Mouse (Mus musculus) kidney, adult 2 months (tissue): ENCODE measurements around the gene Arl5b.

Experiments used
- CTCF ChIP-seq: fragments of 200-500 bp; conservative IDR thresholded peaks from 2 replicates; pipeline ENCODE4 v1.5.1; 2011; ENCODE audit warnings: low read depth, mild to moderate bottlenecking, control low read depth, low read length, moderate library complexity, mixed read lengths; ENCODE audit not compliant: insufficient read depth, insufficient read length
- POLR2A ChIP-seq: fragments of 200-500 bp; IDR thresholded peaks from one replicate; pipeline ENCODE4 v1.6.1; 2011; ENCODE audit warnings: low read depth, low read length, control low read depth

DNA sequence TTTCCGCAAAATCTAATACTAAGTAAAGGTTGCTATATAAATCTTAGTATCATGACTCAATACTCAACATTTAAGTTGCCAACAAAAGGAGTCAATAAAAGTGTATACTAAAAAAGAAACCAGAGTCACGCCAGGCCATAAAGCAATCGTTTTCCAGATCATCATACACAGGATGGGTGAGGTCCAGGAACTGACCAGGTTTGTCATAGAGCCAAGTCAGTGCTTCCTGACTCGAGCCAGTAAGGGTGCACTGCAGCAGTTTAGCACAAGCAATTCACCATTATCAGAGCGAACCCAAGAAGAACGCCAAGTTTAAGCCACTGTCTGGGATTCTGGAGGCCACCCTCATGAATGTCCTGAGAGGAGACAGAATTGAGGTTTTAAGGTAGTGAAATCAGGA is 10.5 kb upstream of the Arl5b start:
- TF ChIP-seq CTCF (no peak), POLR2A (no peak)
